7 mouse cellular contexts compared by ENCODE assay signal in the genomic region with DNA sequence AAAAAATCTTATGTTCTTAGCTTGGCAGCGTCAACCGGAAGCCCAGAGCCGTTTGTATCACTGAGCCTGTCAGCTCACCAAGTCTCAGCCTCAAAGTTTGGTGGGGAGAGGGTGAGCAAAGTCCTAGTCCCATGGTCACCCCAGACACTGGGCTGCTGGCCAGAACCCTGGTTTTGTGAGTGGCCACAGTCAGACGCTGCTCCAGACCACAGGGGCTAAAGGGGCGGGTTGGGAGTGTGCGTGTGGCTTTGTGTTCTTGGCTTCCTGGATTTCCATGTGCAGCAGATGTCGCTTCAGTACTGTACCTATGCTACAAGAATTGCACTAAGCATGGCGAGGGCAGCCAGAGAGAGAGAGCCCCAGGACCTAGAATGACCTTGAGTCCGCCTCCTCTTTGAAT. TPM values are rescaled to one million over a fixed set of nuclear protein-coding genes. Genes with fewer than 3 reads are reported as not detected.
DNase-seq lines count a peak whose midpoint lies in the region; ATAC-seq lines count a peak whose summit lies in the region.

No protein-coding gene starts in this region.

- no peak overlapping the region for H3K4me3 ChIP-seq in midbrain, embryonic 12.5 days
- no peak overlapping the region for H3K4me3 ChIP-seq in midbrain, embryonic 13.5 days (replicated peaks)
- no peak overlapping the region for H3K4me3 ChIP-seq in embryonic facial prominence, embryonic 13.5 days

- H3K9ac ChIP-seq in midbrain, embryonic 12.5 days (replicated peaks) = 0 out of 2 replicates have a peak overlapping the region, but pooled peaks have one; percentile 15
- H3K9ac ChIP-seq in midbrain, embryonic 13.5 days (replicated peaks) = no peak overlapping the region
- peak overlapping the region; percentile 82; the same call in 1 of the 2 replicates for H3K9ac ChIP-seq in embryonic facial prominence, embryonic 13.5 days

- H3K27ac ChIP-seq in midbrain, embryonic 12.5 days (replicated peaks) = 0 out of 2 replicates have a peak overlapping the region, but pooled peaks have one; percentile 3
- no peak overlapping the region for H3K27ac ChIP-seq in midbrain, embryonic 13.5 days
- H3K27ac ChIP-seq in embryonic facial prominence, embryonic 13.5 days = peak overlapping the region; percentile 99

- 89% methylated on average over 9 of the region's 9 CpGs for WGBS in midbrain, embryonic 12.5 days
- WGBS in midbrain, embryonic 13.5 days = 90% methylated on average over 9 of the region's 9 CpGs
- WGBS in embryonic facial prominence, embryonic 13.5 days = 81% methylated on average over 9 of the region's 9 CpGs

- ATAC-seq in midbrain, embryonic 12.5 days (ENCODE audit: low FRiP score, low read depth) = no peak
- ATAC-seq in midbrain, embryonic 13.5 days = no peak
- no peak for ATAC-seq in embryonic facial prominence, embryonic 13.5 days (ENCODE audit: insufficient number of reproducible peaks, insufficient read depth, low FRiP score, low TSS enrichment, low read depth)
- ATAC-seq in megakaryocyte-erythroid progenitor cell, adult 5-6 weeks (replicated peaks; ENCODE audit: low FRiP score, low TSS enrichment, poor library complexity, severe bottlenecking) = no peak

- H3K9me3 ChIP-seq in midbrain, embryonic 12.5 days = no peaks in the 10 kb centered on the region
- H3K9me3 ChIP-seq in midbrain, embryonic 13.5 days = no peaks in the 10 kb centered on the region
- H3K9me3 ChIP-seq in embryonic facial prominence, embryonic 13.5 days = no peaks in the 10 kb centered on the region

- no peaks in the 10 kb centered on the region for H3K27me3 ChIP-seq in midbrain, embryonic 12.5 days
- no peaks in the 10 kb centered on the region for H3K27me3 ChIP-seq in midbrain, embryonic 13.5 days
- H3K27me3 ChIP-seq in embryonic facial prominence, embryonic 13.5 days = no peaks in the 10 kb centered on the region

- no peak overlapping the region for H3K4me2 ChIP-seq in midbrain, embryonic 12.5 days (replicated peaks)
- H3K4me2 ChIP-seq in midbrain, embryonic 13.5 days (replicated peaks) = no peak overlapping the region
- H3K4me2 ChIP-seq in embryonic facial prominence, embryonic 13.5 days = no peak overlapping the region

- peaks cover 43% of the 10 kb centered on the region for H3K4me1 ChIP-seq in midbrain, embryonic 12.5 days
- H3K4me1 ChIP-seq in midbrain, embryonic 13.5 days (replicated peaks) = peaks cover 51% of the 10 kb centered on the region
- peaks cover 56% of the 10 kb centered on the region for H3K4me1 ChIP-seq in embryonic facial prominence, embryonic 13.5 days

- no peaks in the 10 kb centered on the region for H3K36me3 ChIP-seq in midbrain, embryonic 12.5 days
- H3K36me3 ChIP-seq in midbrain, embryonic 13.5 days = peaks cover 7% of the 10 kb centered on the region
- peaks cover 24% of the 10 kb centered on the region for H3K36me3 ChIP-seq in embryonic facial prominence, embryonic 13.5 days

- DNase-seq in kidney, adult 18-20 months = peak; percentile 74
- peak; percentile 41 to 75 for DNase-seq in lung, postnatal 4 days
- DNase-seq in embryo, embryonic 10 days (ENCODE audit: low spot score) = no peak

RNA-seq across cellular contexts. Expression of a gene that starts 3.2 kb away (rescaled TPM):
- polyA plus RNA-seq in midbrain, embryonic 12.5 days (2016; fragmentation: Nextera tagmentation; extraction: Ambion mirVana) = 50.4 and 55.3 TPM in 2 replicates
- polyA plus RNA-seq in midbrain, embryonic 13.5 days (2015; fragmentation: Nextera tagmentation; extraction: Ambion mirVana) = 47.9 and 49.9 TPM in 2 replicates
- 83.8 and 87.7 TPM in 2 replicates for polyA plus RNA-seq in embryonic facial prominence, embryonic 13.5 days (2015; fragmentation: Nextera tagmentation; extraction: Ambion mirVana)
- 34.2 and 53.7 TPM in 2 replicates for total RNA-seq in megakaryocyte-erythroid progenitor cell, adult 5-6 weeks (2014; fragmentation: Nextera tagmentation)
- total RNA-seq in megakaryocyte-erythroid progenitor cell, adult 5-6 weeks (2017) = 49.7 and 57.2 TPM in 2 replicates

RNA-seq across cellular contexts. Expression of a gene that starts 4.2 kb away (rescaled TPM):
- polyA plus RNA-seq in midbrain, embryonic 12.5 days (2016; fragmentation: Nextera tagmentation; extraction: Ambion mirVana) = 22.0 and 25.5 TPM in 2 replicates
- 29.7 and 30.0 TPM in 2 replicates for polyA plus RNA-seq in midbrain, embryonic 13.5 days (2015; fragmentation: Nextera tagmentation; extraction: Ambion mirVana)
- polyA plus RNA-seq in embryonic facial prominence, embryonic 13.5 days (2015; fragmentation: Nextera tagmentation; extraction: Ambion mirVana) = 43.4 and 47.9 TPM in 2 replicates
- total RNA-seq in megakaryocyte-erythroid progenitor cell, adult 5-6 weeks (2014; fragmentation: Nextera tagmentation) = 37.9 and 50.1 TPM in 2 replicates
- total RNA-seq in megakaryocyte-erythroid progenitor cell, adult 5-6 weeks (2017) = 28.0 and 31.0 TPM in 2 replicates

RNA-seq across cellular contexts. Expression of a gene that starts 14.8 kb away (rescaled TPM):
- polyA plus RNA-seq in midbrain, embryonic 12.5 days (2016; fragmentation: Nextera tagmentation; extraction: Ambion mirVana) = 119 and 134 TPM in 2 replicates
- polyA plus RNA-seq in midbrain, embryonic 13.5 days (2015; fragmentation: Nextera tagmentation; extraction: Ambion mirVana) = 235 and 237 TPM in 2 replicates
- 63.5 and 65.5 TPM in 2 replicates for polyA plus RNA-seq in embryonic facial prominence, embryonic 13.5 days (2015; fragmentation: Nextera tagmentation; extraction: Ambion mirVana)
- 11.7 and 35.2 TPM in 2 replicates for total RNA-seq in megakaryocyte-erythroid progenitor cell, adult 5-6 weeks (2014; fragmentation: Nextera tagmentation)
- total RNA-seq in megakaryocyte-erythroid progenitor cell, adult 5-6 weeks (2017) = 3.0 TPM in 1 of 2 replicates, not detected in the other

RNA-seq across cellular contexts. Expression of a gene that starts 28.3 kb away (rescaled TPM):
- polyA plus RNA-seq in midbrain, embryonic 12.5 days (2016; fragmentation: Nextera tagmentation; extraction: Ambion mirVana) = 0.26 and 0.54 TPM in 2 replicates
- polyA plus RNA-seq in midbrain, embryonic 13.5 days (2015; fragmentation: Nextera tagmentation; extraction: Ambion mirVana) = 0.26 and 0.32 TPM in 2 replicates
- 0.15 and 0.20 TPM in 2 replicates for polyA plus RNA-seq in embryonic facial prominence, embryonic 13.5 days (2015; fragmentation: Nextera tagmentation; extraction: Ambion mirVana)
- total RNA-seq in megakaryocyte-erythroid progenitor cell, adult 5-6 weeks (2014; fragmentation: Nextera tagmentation) = not detected in 2 replicates
- not detected in 2 replicates for total RNA-seq in megakaryocyte-erythroid progenitor cell, adult 5-6 weeks (2017)

RNA-seq across cellular contexts. Expression of a gene that starts 36.2 kb away (rescaled TPM):
- 184 and 185 TPM in 2 replicates for polyA plus RNA-seq in midbrain, embryonic 12.5 days (2016; fragmentation: Nextera tagmentation; extraction: Ambion mirVana)
- 270 and 278 TPM in 2 replicates for polyA plus RNA-seq in midbrain, embryonic 13.5 days (2015; fragmentation: Nextera tagmentation; extraction: Ambion mirVana)
- 123 and 128 TPM in 2 replicates for polyA plus RNA-seq in embryonic facial prominence, embryonic 13.5 days (2015; fragmentation: Nextera tagmentation; extraction: Ambion mirVana)
- total RNA-seq in megakaryocyte-erythroid progenitor cell, adult 5-6 weeks (2014; fragmentation: Nextera tagmentation) = 63.4 and 81.2 TPM in 2 replicates
- total RNA-seq in megakaryocyte-erythroid progenitor cell, adult 5-6 weeks (2017) = 50.6 and 80.7 TPM in 2 replicates
